Mouse (Mus musculus) midbrain, embryonic 13.5 days (tissue): ENCODE data around the gene 1700021F07Rik. TPM values are rescaled to one million over a fixed set of nuclear protein-coding genes. Genes with fewer than 3 reads are reported as not detected.

Source experiments
- ATAC-seq: fragments of 200-750 bp; cut with Nextera tagmentation; 2 replicates; pipeline ENCODE4 v1.8.0; 2017; ENCODE audit warnings: mild to moderate bottlenecking, moderate TSS enrichment, moderate library complexity
- H3K27ac ChIP-seq: fragments of 300-500 bp; sonication (generic); 2 replicates; pipeline ENCODE4 v1.5.1; 2015; ENCODE audit warnings: inconsistent platforms, mild to moderate bottlenecking, moderate library complexity
- H3K27me3 ChIP-seq: fragments of 300-500 bp; sonication (generic); 2 replicates; pipeline ENCODE4 v1.6.1; 2015; ENCODE audit warnings: mild to moderate bottlenecking, inconsistent platforms
- H3K36me3 ChIP-seq: fragments of 300-500 bp; sonication (generic); 2 replicates; pipeline ENCODE4 v1.6.1; 2015; ENCODE audit warnings: mild to moderate bottlenecking, inconsistent platforms
- H3K4me1 ChIP-seq: fragments of 300-500 bp; sonication (generic); replicated peaks from 2 replicates; pipeline ENCODE4 v1.6.1; 2015; ENCODE audit warnings: inconsistent platforms
- H3K4me2 ChIP-seq: fragments of 300-500 bp; sonication (generic); replicated peaks from 2 replicates; pipeline ENCODE4 v1.6.1; 2015; ENCODE audit warnings: moderate library complexity, mild to moderate bottlenecking, inconsistent platforms
- H3K4me3 ChIP-seq: fragments of 300-500 bp; sonication (generic); replicated peaks from 2 replicates; pipeline ENCODE4 v1.5.1; 2015; ENCODE audit warnings: mild to moderate bottlenecking, inconsistent platforms
- H3K9ac ChIP-seq: fragments of 300-500 bp; sonication (generic); replicated peaks from 2 replicates; pipeline ENCODE4 v1.6.1; 2015; ENCODE audit warnings: mild to moderate bottlenecking, inconsistent platforms
- H3K9me3 ChIP-seq: fragments of 300-500 bp; sonication (generic); 2 replicates; pipeline ENCODE4 v1.6.1; 2016; ENCODE audit warnings: mild to moderate bottlenecking, inconsistent platforms
- WGBS: fragments of 180-500 bp; shearing (Covaris S2); methylation state at CpG from one replicate; pipeline ENCODE4 v1.1.7; 2015; 5-methylcytosine and 5-hydroxymethylcytosine counted together
- polyA plus RNA-seq: library from polyadenylated mRNA; unstranded; fragments of >200 nt; fragmentation: Nextera tagmentation; extraction: Ambion mirVana; gene quantifications from 2 replicates; pipeline ENCODE4 v1.2.1, GENCODE M21; 2015

The 1700021F07Rik gene
- polyA plus RNA-seq: not detected in 2 replicates

DNA sequence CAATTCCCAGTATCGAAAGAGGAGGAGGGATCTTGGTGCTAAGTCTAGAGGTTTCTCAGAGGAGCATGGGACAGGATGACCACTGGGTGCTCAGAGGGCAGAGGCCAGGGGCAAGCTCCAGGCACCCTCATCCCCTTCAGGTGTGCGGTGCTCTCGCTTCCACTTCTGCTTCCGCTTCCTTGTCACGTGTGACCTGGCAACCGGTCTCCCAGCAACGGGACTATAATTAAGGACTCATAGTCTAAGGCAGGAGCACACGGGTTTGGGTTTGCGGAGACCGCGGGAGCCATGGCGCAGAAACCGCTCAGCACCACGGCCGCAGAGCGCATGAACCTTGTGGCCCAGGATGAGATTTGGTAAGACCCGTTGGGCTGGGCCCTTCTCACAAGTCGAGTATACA lies at the start of gene 1700021F07Rik:
Gene 1700021F07Rik (plus strand): TSS at position 211 of the 400 bp plus-strand sequence.
- H3K4me3 ChIP-seq: no peak within 1 kb of the TSS
- ATAC-seq: no peak
- H3K36me3 ChIP-seq: no peaks in the 10 kb centered on the region
- no peak within 1 kb of the TSS for H3K4me2 ChIP-seq
- H3K4me1 ChIP-seq: no peaks in the 10 kb centered on the region
- no peak within 1 kb of the TSS for H3K27ac ChIP-seq
- WGBS: 91% methylated on average over 18 of the region's 18 CpGs
- no peak within 1 kb of the TSS for H3K9ac ChIP-seq
- H3K27me3 ChIP-seq: no peaks in the 10 kb centered on the region
- H3K9me3 ChIP-seq: no peaks in the 10 kb centered on the region

GRCm38 (mm10) chr2:173473233-173473632 lies 49.2 kb upstream of the 1700021F07Rik start:
- Histone ChIP-seq H3K27me3 (no peaks in the 10 kb centered on the region), H3K36me3 (no peaks in the 10 kb centered on the region), H3K4me2 (no peak overlapping the region), H3K9ac (no peak overlapping the region), H3K27ac (no peak overlapping the region), H3K4me1 (no peaks in the 10 kb centered on the region), H3K4me3 (no peak overlapping the region), H3K9me3 (no peaks in the 10 kb centered on the region)
- 66% methylated on average over 11 of the region's 11 CpGs for WGBS
- ATAC-seq: no peak

DNA sequence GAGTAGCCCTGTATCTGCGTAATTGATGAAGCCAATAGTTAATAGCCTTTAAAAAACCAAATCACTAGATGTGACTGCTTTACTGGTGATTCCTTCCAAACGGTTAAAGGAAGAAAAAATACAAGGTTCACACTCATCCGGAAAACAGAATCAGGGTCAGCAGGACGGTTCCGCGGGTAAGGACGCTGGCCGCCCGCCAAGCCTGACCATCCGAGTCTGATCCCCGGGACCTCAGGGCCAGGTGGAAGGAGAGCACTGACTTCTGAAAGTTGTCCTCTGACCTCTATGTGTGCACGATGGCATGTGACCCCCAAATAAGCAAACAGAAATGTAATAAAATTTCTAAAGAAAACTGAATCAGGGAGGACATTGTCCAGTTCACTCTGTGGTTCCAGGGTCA lies 43.3 kb upstream of the 1700021F07Rik start:
- ATAC-seq: no peak
- Histone ChIP-seq H3K9ac (no peak overlapping the region), H3K36me3 (no peaks in the 10 kb centered on the region), H3K9me3 (no peaks in the 10 kb centered on the region), H3K27me3 (no peaks in the 10 kb centered on the region), H3K4me1 (no peaks in the 10 kb centered on the region), H3K4me3 (no peak overlapping the region), H3K27ac (no peak overlapping the region), H3K4me2 (no peak overlapping the region)
- 92% methylated on average over 12 of the region's 12 CpGs for WGBS

DNA sequence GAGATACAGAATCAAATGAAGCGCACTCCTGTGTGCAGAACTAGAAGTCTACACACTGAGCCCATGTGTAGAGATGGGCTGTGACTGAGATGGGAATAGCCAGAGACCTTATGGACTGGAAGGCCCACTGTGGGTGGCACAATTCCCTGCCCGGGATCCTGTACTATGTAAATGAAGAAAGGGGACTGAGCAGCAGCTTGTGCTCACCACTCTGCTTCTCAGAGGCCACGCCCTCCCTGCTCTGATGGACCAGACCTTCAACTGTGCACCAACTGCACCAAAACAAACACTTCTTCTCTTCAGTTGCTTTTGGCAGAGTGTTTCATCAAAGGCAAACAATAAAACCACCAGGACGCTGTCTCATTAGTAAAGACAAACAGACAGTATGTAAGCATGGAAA lies 37.9 kb upstream of the 1700021F07Rik start:
- 89% methylated on average over 4 of the region's 4 CpGs for WGBS
- Histone ChIP-seq H3K27me3 (no peaks in the 10 kb centered on the region), H3K9me3 (no peaks in the 10 kb centered on the region), H3K36me3 (no peaks in the 10 kb centered on the region), H3K4me2 (no peak overlapping the region), H3K27ac (no peak overlapping the region), H3K4me1 (no peaks in the 10 kb centered on the region), H3K9ac (no peak overlapping the region), H3K4me3 (no peak overlapping the region)
- ATAC-seq: no peak

DNA sequence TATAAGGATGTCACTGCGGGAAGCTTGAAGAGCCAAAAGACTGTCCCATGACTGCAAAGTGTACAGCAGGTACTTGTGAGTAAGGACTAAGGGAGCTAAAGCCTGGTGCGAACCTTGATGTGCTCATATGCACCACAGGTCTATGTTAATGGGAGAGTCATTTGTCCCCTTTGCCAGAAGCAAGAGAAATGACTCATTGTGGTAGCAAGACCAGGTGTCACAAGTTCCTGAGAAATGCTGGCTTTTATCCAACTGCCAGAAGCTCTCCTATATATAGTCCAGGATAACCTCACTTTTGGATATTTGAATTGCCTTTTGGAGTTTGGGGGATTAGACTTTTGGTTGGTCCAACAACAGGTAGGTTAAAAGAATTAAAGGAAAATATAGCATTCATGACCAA lies 22.8 kb upstream of the 1700021F07Rik start:
- Histone ChIP-seq H3K27ac (no peak overlapping the region), H3K4me1 (no peaks in the 10 kb centered on the region), H3K9ac (no peak overlapping the region), H3K9me3 (0 out of 2 replicates have a peak, but pooled peaks cover 2% of the 10 kb centered on the region), H3K27me3 (no peaks in the 10 kb centered on the region), H3K4me3 (no peak overlapping the region), H3K4me2 (no peak overlapping the region), H3K36me3 (no peaks in the 10 kb centered on the region)
- 87% methylated on average over 2 of the region's 2 CpGs for WGBS
- ATAC-seq: no peak

GRCm38 (mm10) chr2:173513977-173514376 lies 8.4 kb upstream of the 1700021F07Rik start:
- H3K27ac ChIP-seq: no peak overlapping the region
- WGBS: 92% methylated on average over 6 of the region's 6 CpGs
- no peak for ATAC-seq
- H3K4me3 ChIP-seq: no peak overlapping the region
- no peaks in the 10 kb centered on the region for H3K9me3 ChIP-seq
- no peak overlapping the region for H3K4me2 ChIP-seq
- peaks cover 8% of the 10 kb centered on the region for H3K4me1 ChIP-seq
- no peaks in the 10 kb centered on the region for H3K27me3 ChIP-seq
- no peaks in the 10 kb centered on the region for H3K36me3 ChIP-seq
- no peak overlapping the region for H3K9ac ChIP-seq

DNA sequence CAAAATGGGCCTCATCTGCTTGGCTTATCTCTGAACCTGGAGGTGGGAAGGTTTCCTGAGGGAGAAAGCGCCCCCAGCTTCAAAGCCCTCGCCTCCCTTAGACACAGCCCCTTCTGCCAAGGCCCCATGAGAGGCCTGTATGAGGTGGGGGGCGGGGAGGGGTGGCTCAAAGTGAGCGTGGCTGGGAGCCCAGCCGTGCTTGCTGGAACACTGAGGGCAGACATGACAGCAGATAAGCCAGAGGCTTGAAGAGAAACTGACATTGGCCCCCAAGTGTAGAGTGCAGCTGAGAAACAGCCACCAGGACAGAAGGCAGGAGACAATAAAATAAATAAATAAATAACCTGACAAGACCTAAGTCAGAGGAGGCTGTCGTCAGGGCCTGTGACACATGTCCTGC lies 7.2 kb upstream of the 1700021F07Rik start:
- Histone ChIP-seq H3K4me3 (no peak overlapping the region), H3K27ac (no peak overlapping the region), H3K9me3 (no peaks in the 10 kb centered on the region), H3K27me3 (no peaks in the 10 kb centered on the region), H3K4me1 (peaks cover 8% of the 10 kb centered on the region), H3K4me2 (no peak overlapping the region), H3K9ac (no peak overlapping the region), H3K36me3 (no peaks in the 10 kb centered on the region)
- ATAC-seq: 0 out of 2 replicates have a peak, but pooled peaks have one; percentile 11
- WGBS: 63% methylated on average over 6 of the region's 6 CpGs

DNA sequence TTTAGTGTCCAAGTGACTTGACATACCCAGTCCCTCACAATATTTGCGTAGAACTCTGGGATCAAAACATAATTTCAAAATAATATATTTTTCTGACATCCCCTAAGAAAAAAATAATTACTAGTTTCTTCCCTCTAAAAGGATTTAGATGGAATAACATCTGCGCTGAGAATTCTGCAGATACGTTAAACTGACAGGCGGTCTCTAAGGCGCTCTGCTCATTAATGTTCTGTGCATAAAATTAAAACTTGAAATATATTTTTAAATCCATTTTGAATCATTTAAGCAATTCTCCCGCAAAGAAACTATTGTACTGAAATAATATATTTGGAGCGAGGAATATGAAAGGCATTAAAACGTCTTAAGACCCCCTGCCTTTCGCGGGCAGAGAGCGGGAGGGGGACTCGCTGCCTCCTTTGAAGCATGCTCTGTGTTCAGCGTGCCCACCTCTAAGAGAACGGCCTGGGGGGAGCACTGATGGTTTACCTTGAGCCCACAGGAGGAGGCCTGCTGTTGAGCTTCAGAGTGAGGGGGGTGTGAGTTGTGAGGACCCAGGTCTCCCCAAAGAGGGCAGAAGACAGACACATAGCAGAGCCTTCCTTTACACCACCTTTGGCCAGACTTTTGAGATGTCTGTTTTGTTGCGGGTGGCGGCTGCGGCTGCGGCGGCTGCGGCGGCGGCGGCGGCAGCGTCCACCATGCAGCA lies 6.1 kb upstream of the 1700021F07Rik start:
- 83% methylated on average over 25 of the region's 25 CpGs for WGBS
- Histone ChIP-seq H3K4me3 (no peak overlapping the region), H3K36me3 (no peaks in the 10 kb centered on the region), H3K9ac (no peak overlapping the region), H3K27ac (no peak overlapping the region), H3K27me3 (no peaks in the 10 kb centered on the region), H3K9me3 (no peaks in the 10 kb centered on the region), H3K4me1 (peaks cover 8% of the 10 kb centered on the region), H3K4me2 (no peak overlapping the region)
- no peak for ATAC-seq

- 82% methylated on average over 3 of the region's 3 CpGs for WGBS
- H3K36me3 ChIP-seq: no peaks in the 10 kb centered on the region
- no peaks in the 10 kb centered on the region for H3K9me3 ChIP-seq
- no peak for ATAC-seq
- H3K27ac ChIP-seq: no peak overlapping the region
- no peak overlapping the region for H3K4me3 ChIP-seq
- no peaks in the 10 kb centered on the region for H3K4me1 ChIP-seq
- H3K4me2 ChIP-seq: no peak overlapping the region
- no peak overlapping the region for H3K9ac ChIP-seq
- no peaks in the 10 kb centered on the region for H3K27me3 ChIP-seq
Measured at GRCm38 (mm10) chr2:173528493-173528892, 6.1 kb downstream of the 1700021F07Rik start.

DNA sequence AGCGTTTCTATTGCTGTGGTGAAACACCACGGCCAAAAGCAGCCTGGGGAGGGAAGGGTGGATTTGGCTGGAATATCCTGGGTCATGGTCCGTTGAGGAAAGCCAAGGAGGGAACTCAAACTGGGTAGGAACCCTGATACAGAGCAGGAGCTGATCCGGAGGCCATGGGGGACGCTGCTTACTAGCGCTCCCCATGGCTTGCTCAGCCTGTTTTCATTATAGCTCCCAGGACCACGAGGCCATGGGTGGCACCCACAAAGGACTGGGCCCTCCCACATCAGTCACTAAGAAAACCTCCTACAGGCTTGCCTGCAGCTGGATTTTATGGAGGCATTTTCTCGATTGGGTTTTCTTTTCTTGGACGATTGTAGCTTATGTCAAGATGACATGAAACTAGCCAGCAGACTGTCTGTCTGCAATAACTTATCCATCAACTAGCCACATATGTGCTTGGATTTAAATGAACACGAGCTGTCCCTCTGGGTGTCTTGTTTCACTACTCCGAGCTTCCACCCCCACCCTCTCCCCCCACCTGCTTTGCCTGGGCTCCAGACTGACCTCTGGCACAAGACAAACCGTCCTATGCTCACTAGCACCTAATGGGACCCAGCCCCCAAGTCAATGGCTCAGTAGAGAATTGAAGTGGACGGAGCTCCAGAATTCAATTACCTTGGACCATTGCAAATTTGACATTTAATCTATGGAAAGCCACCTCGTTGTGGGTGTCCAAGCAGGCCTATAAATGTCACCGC lies 10.5 kb downstream of the 1700021F07Rik start:
- Histone ChIP-seq H3K36me3 (no peaks in the 10 kb centered on the region), H3K4me3 (no peak overlapping the region), H3K9me3 (no peaks in the 10 kb centered on the region), H3K4me2 (no peak overlapping the region), H3K27me3 (no peaks in the 10 kb centered on the region), H3K9ac (no peak overlapping the region), H3K4me1 (no peaks in the 10 kb centered on the region), H3K27ac (no peak overlapping the region)
- ATAC-seq: no peak
- WGBS: 75% methylated on average over 15 of the region's 15 CpGs

DNA sequence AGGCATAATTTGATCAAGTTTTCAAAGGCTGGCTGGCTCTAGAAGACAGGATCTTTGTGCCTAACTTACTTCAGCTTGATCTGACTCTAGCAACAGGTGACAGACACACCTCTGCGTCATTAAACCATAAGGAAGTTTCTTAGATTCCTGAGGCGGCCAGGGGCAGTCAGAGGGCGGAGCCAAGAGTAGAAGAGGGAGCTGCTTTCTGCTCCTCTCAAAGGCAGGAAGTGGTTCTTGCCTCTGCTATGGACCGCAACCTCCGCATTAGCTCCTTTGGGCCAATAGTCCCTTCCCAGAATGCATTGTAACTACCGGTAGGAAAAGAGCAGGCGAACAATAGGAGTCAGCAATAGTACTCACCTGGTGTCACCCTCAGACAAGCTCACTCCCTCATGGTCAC lies 12.2 kb downstream of the 1700021F07Rik start:
- Histone ChIP-seq H3K9ac (no peak overlapping the region), H3K4me3 (no peak overlapping the region), H3K27ac (no peak overlapping the region), H3K4me1 (0 out of 2 replicates have a peak, but pooled peaks cover 2% of the 10 kb centered on the region), H3K27me3 (no peaks in the 10 kb centered on the region), H3K4me2 (no peak overlapping the region), H3K36me3 (no peaks in the 10 kb centered on the region), H3K9me3 (no peaks in the 10 kb centered on the region)
- WGBS: 87% methylated on average over 7 of the region's 7 CpGs
- no peak for ATAC-seq

DNA sequence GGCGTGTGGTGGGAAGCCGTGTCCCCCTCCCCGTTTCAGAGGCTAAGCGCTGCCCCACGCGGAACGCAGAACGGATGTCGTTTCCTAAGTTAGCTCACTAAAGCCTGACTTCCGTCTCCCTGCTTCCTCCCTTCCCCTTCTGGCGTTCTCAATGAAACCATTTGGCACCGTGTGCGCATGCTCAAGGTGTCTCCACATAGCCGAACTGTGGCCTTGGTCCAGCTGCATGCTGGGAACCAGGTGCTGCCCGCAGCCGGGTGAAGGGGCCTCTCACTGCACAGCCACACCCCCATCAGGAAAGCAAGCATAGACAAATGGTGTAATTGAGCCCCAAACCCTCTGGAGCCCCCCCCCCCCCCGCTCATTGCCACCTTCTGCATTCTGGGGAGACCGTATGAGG lies 13.0 kb downstream of the 1700021F07Rik start:
- Histone ChIP-seq H3K27ac (no peak overlapping the region), H3K4me3 (no peak overlapping the region), H3K4me1 (0 out of 2 replicates have a peak, but pooled peaks cover 6% of the 10 kb centered on the region), H3K9ac (no peak overlapping the region), H3K9me3 (no peaks in the 10 kb centered on the region), H3K36me3 (no peaks in the 10 kb centered on the region), H3K27me3 (no peaks in the 10 kb centered on the region), H3K4me2 (no peak overlapping the region)
- 92% methylated on average over 18 of the region's 18 CpGs for WGBS
- no peak for ATAC-seq
